Mouse (Mus musculus) lung, adult 2 months (tissue): ENCODE results near the gene Gm340. TPM values are rescaled to one million over a fixed set of nuclear protein-coding genes. Genes with fewer than 3 reads are reported as not detected.

Experiments used
- DNase-seq: peaks from one replicate; pipeline ENCODE4 v3.0.0; 2022
- H3K4me1 ChIP-seq: fragments of 200-500 bp; 2 replicates; pipeline ENCODE4 v1.6.1; 2011; ENCODE audit warnings: low read length; ENCODE audit not compliant: control insufficient read depth, insufficient read depth
- H3K4me3 ChIP-seq: fragments of 200-500 bp; replicated peaks from 2 replicates; pipeline ENCODE3; 2011; ENCODE audit warnings: low read depth, mild to moderate bottlenecking, control low read depth, low read length; ENCODE audit errors: extremely low read depth
- CTCF ChIP-seq: fragments of 200-500 bp; IDR thresholded peaks from 2 replicates; pipeline ENCODE4 v1.5.1; 2011; ENCODE audit warnings: mild to moderate bottlenecking, low read length, control low read depth; ENCODE audit not compliant: insufficient read depth
- POLR2A ChIP-seq: fragments of 200-500 bp; IDR thresholded peaks from 2 replicates; pipeline ENCODE4 v1.6.1; 2011; ENCODE audit warnings: low read depth, mild to moderate bottlenecking, control low read depth, low read length, borderline replicate concordance; ENCODE audit errors: extremely low read depth
- WGBS: fragments of 180-500 bp; shearing (Covaris S2); methylation state at CpG from one replicate; pipeline ENCODE4 v1.1.7; 2018; 5-methylcytosine and 5-hydroxymethylcytosine counted together
- polyA plus RNA-seq: library from polyadenylated mRNA; depleted of rRNA; stranded (reverse); fragments of >200 nt; gene quantifications from 2 replicates; pipeline ENCODE4 v1.2.3, GENCODE M21; 2012; rRNA removed

Gm340 gene
- polyA plus RNA-seq, 1 experiment = 1.3 TPM

DNA sequence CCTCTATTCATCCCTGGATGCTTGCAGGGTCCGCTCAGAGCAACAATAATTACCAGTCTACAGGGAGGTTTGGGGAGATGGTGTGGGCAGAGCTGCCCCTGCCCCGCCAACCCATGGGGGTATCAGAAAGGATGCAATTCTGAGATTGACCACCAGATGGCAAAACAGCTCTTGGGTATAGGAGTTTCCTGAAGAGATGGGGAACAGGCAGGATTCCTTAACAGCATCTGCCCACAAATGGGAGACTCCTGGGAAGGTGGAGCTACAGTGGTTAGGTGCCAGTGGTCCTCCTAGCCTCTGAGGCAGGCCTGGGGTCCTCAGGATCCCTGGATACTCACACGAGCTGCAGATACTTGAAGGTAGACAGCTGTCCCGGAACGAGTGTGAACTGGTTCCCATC is 47.4 kb downstream of the Gm340 start:
- TF ChIP-seq POLR2A (no peak), CTCF (peak; percentile 55)
- DNase-seq = peak; percentile 46
- WGBS = 36% methylated on average over 5 of the region's 5 CpGs
- no peak overlapping the region for H3K4me3 ChIP-seq
- H3K4me1 ChIP-seq = no peaks in the 10 kb centered on the region

DNA sequence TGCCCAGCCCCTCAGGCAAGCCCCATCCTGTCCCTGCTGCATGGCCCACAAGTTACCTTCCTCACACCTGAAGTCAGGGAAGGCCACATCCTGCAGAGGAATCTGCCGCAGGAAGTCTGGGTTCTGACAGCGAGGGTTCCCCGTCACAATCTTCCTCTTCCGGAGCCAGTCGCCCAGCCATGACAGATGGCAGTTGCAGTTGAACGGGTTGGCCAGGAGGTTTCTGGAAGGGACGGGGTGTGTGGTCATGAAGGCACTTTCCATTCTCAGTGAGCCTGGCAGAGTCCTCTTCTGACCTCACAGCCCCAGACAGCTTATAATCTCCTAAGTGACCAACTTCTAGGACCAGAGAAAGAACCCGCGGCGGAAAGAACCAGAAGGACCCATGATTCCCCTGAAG is 51.9 kb downstream of the Gm340 start:
- Histone ChIP-seq H3K4me3 (no peak overlapping the region), H3K4me1 (no peaks in the 10 kb centered on the region)
- 65% methylated on average over 10 of the region's 10 CpGs for WGBS
- no peak for DNase-seq
- TF ChIP-seq POLR2A = no peak
- no peak for TF ChIP-seq CTCF

DNA sequence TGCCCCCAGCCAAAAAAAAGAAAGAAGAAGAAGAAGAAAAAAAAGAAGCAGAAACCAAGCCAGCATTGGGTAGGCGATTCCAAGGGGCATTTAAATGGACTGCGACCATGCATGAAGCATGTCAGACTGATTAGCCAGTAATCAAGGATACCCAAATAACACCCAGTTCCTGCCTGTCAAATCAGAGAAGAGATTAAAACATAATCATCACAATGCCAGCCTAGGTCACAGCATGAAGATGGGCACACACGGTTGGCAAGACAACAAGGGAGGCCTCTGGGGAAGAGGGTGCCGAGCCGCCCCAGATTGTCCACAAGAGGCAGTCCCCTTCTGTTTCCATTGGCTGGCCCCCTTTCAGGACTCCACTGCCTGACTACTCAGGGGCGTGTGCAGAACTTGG is 52.8 kb downstream of the Gm340 start:
- no peak overlapping the region for H3K4me3 ChIP-seq
- no peak for DNase-seq
- WGBS = 69% methylated on average over 6 of the region's 6 CpGs
- H3K4me1 ChIP-seq = no peaks in the 10 kb centered on the region
- TF ChIP-seq CTCF (no peak), POLR2A (no peak)

Other genes with a start within 250 kb of the Gm340 start
- gene Pik3ap1, start 197.3 kb upstream of the Gm340 start, polyA plus RNA-seq = 20.2 and 25.9 TPM in 2 replicates
- 2.5 and 3.3 TPM in 2 replicates for gene Lcor, start 99.7 kb upstream of the Gm340 start, polyA plus RNA-seq
- gene Slit1, start 161.3 kb downstream of the Gm340 start, polyA plus RNA-seq = 0.03 and 0.13 TPM in 2 replicates
- 1.3 and 2.2 TPM in 2 replicates for gene Arhgap19, start 219.7 kb downstream of the Gm340 start, polyA plus RNA-seq
- 3.6 and 4.7 TPM in 2 replicates for gene Frat1, start 247.6 kb downstream of the Gm340 start, polyA plus RNA-seq